Mouse (Mus musculus) kidney, adult 9 months (tissue): ENCODE measurements at regions not wholly inside any gene's neighbourhood (a gene's known extent, or its start where the extent isn't known, plus 50 kb on each side); places are given as distances from the start of the nearest gene placed in this dataset.

Experiments
- DNase-seq: peaks from one replicate; pipeline ENCODE4 v3.0.0; 2022

GRCm38 (mm10) chr3:60417001-60417400, 55.6 kb upstream of the Mbnl1 start:
- DNase-seq = no peak

GRCm38 (mm10) chr3:60418652-60419051, 54.0 kb upstream of the Mbnl1 start:
- no peak for DNase-seq

GRCm38 (mm10) chr3:60419216-60419615, 53.4 kb upstream of the Mbnl1 start:
- DNase-seq = no peak
